Mouse (Mus musculus): ENCODE data around the gene Gm11099.
A peak's percentile ranks its signal among the peaks of the same experiment; 100 is the strongest.

Gene Gm11099

DNA sequence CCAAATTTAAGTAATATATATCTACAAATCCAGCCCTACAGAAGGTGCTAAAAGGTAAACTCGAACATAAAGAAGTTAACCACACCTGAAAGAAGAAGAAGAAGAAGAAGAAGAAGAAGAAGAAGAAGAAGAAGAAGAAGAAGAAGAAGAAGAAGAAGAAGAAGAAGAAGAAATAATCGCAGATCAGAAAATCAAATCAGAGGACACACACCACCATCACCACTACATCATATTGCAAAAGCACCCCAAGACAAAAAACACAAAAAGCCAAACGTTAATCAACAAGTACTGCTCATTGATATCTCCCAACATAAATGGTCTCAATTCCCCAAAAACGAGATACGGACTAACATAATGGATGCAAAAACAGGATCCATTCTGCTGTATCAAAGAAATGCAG is at the start of gene Gm11099:
Gene Gm11099, plus strand, starts transcription at position 301 of the 400 bp plus-strand sequence.
- DNase-seq (ENCODE audit: low spot score in 2 of 2), result no peak

DNA sequence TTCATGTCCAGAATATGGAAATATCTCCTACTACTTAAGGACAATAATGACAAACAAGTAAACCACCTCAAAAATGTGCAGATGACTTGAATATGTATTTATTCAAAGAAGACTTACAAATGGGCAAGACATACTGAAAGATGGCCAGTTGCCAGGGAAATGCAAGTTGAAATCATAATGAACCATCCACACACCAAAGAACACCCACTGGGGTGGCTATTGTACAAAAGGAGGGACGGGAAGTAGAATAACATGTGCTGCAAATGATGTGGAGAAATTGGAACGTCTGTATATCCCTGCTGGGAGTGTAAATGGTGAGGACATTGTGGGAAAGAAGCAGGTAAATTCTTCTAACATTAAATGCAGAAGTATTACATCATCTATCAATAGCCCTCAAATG is 46.3 kb upstream of the Gm11099 start:
- DNase-seq (ENCODE audit: low spot score in 2 of 2), result no peak

DNA sequence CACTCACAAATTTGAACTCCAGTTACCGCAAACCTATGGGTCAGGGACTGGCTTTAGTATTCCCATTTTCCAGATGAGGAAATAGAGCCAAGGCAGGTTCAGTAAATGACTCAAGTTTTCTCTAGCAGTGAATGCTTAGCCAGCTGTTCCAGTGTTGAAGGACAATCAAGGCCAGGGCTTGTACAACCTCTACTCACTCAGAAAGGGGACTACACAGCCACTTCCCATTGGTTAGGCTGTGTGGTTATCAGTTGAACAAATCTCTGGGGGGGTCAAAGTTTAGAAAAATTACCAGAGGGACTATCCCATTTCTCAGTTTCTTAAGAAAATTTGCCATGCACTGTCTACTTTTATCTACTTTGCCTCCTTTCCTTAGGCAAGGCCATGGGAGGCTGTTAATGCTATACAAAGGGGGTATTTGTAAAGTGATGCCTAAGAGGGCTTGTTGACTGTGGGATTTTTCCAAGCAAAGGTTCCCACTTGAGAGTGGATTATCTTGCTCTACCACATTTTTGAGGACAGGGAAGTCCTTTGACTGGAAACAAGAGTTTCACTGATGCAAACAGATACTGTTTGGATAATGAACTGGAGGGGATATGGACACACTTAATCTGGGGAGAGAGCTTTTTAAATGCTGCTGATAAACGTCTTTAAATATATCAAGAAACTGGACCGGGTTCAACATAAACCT is 30.2 kb upstream of the Gm11099 start:
- no peak for DNase-seq (ENCODE audit: low spot score in 2 of 2)

DNA sequence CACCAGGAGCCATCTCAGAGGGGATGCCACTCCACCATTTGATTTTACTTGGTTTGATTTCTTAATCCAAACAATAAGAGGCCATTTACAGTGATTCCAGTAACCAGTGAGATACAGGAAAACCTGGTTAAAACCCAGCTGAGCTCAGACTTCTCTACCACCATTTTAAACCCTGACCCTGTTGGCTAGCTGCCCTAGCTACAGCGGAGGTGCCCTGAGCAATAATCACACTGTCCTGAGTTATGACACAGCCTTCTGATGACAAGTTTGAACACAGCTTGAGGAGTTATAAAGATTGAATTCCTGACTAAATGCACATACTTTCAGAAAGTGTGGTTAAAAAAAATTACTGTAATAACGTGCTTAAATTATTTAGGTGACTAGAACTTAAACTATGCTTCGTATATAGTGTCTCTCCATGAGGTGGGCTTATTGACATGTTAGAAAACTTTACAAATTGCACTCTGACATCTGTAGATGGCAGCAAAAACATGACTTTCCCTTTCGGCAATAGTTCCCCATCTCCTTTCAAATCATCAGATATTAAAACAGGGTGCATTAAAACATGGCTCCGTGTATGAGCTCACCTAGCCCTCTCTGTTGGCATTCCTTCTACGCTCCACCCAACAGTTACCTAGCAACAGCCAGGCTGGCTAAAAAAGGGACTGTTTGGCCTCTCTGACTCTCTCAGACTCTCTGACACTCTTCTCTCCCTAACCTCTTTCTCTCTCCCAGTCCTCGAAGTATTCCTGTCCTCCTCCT is 29.1 kb upstream of the Gm11099 start:
- no peak for DNase-seq (ENCODE audit: low spot score in 2 of 2)

DNA sequence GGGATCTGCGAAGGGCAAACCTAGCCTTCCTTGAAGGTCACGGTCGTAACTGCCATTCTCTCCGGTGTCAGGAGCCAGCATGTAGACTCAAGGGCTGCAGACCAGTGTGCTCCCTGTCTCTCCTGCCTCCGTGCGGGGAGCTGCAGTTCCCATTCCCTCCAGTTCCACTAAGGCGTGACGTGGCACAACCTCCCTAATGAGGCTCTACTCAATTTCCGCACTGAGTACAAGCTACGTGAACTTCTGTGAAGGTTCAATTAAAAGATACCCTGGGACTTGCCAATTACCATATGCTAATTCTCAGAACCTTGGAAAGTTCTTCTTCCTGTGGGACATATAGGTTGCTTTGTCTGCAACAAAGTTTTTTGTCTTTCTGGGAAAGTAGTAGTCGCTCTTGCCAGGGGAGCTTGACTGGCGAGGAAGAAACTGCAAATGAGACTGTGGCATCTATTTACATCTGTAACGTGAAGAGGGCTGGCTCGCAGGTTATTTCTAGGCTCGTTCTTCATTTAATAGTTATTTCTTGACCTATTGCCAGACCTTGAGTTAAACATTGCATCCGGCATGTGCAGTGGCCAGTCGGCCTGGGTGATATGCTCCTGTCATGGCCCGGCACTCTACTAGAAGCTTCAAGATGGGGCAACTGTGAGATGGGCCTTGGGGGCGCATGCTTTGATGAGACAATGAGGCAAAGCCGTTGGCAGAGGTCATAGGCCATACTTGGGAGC is 26.8 kb upstream of the Gm11099 start:
- DNase-seq (ENCODE audit: low spot score in 2 of 2), result no peak

DNA sequence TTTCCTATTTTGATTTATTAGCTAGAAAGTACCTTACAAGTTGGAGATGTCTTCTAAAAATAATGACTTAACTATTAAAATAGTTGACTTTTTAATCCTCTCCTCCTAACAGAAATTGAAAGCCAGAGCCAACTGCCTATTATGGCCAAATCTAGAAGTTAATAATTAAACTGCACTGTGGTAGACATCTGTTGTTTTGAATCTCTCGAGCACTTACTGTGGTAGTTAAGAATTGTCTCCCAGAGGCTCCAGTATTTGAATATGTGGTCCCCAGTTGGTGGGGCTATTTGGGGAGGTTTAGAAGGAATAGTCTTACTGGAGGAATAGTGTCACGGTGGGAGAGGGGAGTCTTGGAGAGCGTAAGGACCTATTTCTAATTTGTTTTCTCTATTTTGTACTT is 18.2 kb upstream of the Gm11099 start:
- DNase-seq (ENCODE audit: low spot score in 2 of 2), result no peak

DNA sequence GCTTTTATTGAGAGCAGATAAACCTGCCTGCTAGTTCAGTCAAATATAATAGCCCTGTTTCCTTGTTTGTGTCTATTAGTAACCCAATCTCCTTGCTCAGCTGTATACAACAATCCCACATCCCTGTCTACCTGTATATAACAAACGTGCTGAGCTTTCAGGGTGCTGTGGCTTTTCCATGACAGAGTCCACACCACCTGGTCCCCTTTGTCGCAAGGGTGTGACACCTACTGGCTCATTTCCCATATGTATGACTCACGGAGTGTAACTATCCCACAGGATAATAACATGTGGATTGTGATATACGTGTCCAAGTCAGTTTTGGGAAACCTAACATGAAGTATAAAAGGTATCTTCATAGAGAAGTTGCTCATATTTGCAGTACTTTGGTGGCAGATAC is 16.8 kb upstream of the Gm11099 start:
- no peak for DNase-seq (ENCODE audit: low spot score in 2 of 2)

DNA sequence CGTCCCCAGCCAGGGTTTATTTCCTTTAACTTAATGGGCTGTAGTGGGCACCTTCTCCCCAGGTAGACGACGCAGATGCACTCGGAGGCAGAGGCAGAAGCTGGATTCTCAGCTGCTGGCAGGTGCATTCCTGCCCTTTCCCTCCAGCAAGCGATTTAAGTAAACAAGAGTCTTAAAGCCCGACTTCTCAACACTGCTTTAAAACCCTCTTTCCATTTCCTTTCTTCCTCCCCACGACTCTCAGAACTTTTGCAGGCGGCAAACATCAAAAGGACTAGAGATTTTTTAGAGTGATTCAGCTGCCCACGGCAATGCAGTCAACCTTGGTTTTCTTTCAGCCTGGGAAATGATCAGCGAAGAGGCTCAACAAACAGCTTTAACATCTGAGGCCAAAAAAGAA is 14.7 kb upstream of the Gm11099 start:
- DNase-seq (ENCODE audit: low spot score in 2 of 2), result no peak

DNA sequence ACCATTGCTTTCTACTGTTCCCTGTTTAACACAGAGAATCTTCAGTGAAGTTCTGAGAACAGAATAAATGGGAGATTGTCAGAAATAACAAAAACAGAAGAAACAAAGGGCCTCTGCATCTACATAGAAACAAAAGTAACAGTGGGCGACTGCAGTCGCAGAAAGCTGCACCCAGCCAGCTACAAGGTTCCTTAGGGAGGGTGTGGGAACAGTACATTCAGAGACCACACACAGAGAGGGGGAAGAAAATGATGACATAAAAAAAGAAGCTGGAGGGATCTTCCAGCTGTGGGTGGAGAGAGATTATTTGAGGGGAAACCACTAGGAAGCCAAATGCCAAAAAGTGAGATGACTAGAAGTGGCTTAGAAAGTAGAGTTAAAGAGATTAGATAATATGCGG is 20.6 kb downstream of the Gm11099 start:
- DNase-seq (ENCODE audit: low spot score in 2 of 2), result no peak

DNA sequence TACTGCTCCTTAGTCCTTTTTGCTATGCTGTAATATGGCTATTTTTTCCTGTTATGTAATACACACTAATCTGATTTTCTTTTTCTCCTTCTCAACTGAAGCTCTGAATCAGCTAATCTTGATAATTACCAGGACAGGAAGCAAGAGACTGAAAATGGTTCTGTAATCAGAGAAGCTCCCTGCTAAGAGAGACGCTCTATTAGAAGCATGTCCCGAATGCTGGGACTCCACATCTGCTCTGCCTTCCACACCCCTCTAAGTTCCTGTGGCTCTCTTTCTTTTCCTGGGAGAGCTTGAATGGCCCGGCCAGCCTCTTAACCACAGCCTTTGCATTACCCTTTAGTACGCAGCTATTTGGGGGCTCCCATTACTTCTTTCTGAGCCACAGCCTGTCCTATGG is 45.8 kb downstream of the Gm11099 start:
- no peak for DNase-seq (ENCODE audit: low spot score in 2 of 2)

DNA sequence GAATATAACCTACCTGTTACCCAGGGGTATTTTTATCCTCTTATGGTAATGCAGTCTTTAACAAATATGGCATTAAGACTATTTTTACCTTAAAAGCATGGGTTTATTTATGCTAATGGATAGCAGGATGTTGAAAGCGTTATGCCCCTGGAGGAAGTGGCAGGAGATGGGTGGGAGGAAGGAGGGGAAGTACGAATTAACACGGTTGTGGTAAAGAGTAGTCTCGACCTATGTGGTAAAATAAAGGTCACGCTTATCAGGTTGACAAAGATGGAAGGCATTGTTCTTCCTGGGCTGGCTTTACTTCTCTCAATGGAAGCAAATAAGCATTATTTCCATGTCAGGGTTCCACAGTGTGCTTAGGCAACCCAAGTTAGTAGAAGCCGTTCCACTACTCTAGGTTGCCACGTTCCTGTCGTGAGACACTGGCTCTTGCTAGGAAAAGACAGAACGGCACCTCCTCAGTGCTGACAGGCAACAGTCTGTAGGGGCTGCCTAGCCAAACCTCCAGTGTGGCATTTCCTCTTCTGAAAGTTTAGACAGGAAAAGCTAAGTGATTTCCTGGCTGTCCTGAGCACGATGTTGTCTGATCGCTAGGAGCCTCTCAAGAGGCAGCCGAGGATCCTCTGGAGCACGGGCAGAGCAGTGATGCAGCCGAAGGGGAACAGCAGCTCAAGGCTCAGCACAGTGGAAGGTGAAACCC is 47.7 kb downstream of the Gm11099 start:
- no peak for DNase-seq (ENCODE audit: low spot score in 2 of 2)

DNA sequence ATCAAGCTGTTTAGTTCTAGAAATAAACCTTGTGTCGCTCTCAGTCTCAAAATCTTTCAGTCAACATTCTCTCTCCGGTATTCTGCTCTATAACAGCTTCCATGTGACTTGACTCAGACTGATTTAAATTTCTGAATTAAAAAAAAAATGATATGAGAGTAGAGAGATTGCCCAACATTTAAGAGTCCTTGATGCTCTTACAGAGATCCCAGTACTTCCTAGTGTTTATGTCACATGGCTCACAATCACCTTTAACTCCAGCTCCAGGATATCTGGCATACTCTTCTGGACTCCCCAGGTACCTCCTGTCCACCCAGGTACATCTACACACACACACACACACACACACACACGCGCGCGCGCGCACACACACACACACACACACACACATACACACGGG is 53.1 kb downstream of the Gm11099 start:
- no peak for DNase-seq (ENCODE audit: low spot score in 2 of 2)

DNA sequence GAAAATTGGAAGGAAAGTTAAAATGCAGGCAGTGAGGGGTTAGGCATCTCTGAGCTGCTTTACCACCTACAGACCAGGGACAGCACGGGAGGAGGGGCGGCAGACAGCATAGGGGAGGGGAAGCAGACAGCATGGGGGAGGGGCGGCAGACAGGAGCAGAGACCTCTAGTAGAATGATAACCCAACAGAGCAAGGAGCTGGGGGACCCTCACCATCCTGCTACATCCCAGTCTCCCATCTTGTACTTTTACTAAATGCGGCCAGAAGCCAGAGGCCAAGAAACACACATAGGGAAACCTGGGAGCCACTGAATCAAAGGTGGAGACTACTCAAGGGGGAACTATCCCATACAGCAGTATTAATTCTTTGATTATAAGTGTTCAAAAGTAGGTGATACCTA is 59.1 kb downstream of the Gm11099 start:
- no peak for DNase-seq (ENCODE audit: low spot score in 2 of 2)

DNA sequence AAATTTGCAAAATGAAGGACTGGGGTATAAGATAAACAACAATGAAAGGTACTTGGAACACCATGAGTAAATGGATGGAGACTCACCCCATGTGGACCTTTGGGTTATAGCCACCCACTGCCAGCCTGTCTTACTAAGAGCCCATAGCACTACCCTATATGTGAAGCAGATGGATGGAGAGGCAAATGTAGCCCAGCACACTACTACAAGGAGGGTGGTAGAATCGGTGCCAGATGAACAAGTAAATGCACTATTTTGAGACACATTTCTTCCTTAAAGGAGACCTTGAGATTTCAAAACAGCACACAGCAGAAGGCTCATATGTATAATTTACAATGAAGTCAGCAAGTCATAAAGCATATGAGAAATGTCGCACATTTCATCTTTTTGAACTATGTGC is 66.3 kb downstream of the Gm11099 start:
- DNase-seq (ENCODE audit: low spot score in 2 of 2), result peak in 1 of 2 experiments; percentile 22

DNA sequence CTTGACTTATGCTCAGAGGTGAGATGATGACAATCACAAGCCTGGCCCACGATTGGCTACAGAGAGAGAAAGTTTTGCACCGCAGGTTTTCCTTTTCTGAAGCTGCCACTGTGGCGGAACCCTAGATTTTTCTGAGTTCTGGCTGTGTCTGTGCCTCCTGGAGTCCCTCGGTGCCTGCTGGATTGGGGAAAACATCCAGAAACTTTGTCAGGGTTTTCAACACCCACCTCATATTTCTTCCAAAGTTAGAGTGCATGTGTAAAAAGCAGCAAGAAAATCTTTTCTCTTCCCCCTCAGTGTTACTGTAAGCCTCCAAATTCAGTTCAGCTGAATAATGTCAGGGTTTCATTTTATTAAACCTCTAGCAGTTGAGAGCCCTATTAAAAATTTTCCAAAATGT is 82.1 kb downstream of the Gm11099 start:
- DNase-seq (ENCODE audit: low spot score in 2 of 2), result no peak

DNA sequence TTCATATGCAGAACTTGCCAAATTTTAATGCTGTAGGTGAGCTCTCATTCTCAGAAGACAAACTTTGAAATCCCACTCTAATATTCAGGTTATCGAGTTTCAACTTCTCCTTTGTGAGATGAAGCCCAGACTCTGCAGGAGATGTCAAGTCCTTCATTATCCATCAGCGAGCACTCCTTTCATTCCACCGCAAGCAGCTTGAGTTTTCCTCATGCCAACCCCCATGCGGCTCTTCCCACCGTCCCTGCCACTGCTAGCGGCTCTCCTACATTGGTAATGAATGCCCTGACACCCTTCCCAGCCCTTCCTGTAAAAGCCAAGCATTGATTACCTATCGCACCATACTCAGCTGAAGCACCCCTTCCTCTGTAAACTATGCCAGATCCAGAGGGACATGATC is 89.6 kb downstream of the Gm11099 start:
- DNase-seq (ENCODE audit: low spot score in 2 of 2), result no peak

DNA sequence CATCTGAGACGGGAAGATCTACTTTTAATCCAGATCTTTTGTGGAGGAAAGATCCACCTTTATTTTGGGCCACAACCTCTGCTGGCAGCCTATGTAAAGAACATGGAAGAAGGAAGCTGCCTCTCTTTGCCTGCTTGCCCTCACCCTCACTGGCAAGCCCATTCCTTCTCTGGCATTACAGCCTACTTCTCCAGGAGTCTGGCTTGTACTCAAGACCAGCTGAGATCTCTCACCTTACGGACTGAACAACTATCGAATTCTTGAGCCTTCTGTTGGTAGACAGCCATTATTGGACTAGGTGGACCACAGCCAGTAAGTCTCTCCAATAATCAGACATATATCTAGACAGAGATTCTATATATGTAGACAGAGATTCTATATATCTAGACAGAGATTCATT is 92.9 kb downstream of the Gm11099 start:
- no peak for DNase-seq (ENCODE audit: low spot score in 2 of 2)

DNA sequence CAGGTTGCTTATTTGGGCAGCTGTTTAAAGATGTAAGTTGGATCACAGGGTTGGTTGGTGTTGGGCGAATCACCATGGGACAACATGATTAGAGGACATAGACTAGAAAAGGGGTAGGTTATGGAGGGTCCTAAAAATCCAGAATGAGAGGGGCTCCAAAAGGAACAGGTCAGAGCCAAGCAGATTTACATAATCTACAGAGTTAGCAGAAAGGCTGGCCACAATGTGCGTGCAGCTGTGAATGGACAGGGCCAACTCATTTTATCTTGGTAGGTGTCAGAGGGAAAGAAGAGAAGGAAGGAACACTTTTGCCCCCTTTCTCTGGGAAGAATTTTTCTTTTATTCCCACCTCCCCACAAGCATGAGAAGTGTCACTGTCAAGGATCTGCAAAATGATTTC is 97.1 kb downstream of the Gm11099 start:
- no peak for DNase-seq (ENCODE audit: low spot score in 2 of 2)

DNA sequence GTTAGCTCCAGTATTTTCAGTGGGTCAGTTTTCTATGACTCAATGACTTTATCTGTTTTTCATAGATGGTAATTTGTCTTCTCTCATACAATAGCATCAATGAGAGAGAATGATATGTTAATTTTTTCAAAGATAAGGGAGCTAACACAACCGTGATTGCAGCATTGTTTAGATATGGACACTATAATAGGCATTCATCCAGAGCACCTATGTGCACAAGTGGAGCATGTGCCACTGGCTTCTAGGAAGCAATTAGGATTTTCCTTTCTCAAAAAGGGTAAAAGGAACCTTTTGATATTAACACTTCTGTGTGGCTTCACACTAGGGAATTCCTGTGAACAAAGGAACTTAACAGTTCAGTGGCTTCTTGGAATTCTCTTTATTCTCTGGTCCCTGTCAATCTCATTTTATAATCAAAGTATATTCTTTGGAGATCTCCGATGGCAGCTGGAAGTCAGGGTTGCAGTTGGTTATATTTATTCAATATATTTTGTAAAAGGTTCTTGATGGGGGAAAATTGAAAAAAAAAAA is 97.6 kb downstream of the Gm11099 start:
- no peak for DNase-seq (ENCODE audit: low spot score in 2 of 2)
